Mouse (Mus musculus): ENCODE measurements around the gene Tbxas1.

The Tbxas1 gene

GRCm38 (mm10) chr6:38860301-38860700 is 14.9 kb upstream of the Tbxas1 start:
- DNase-seq, result no peak

DNA sequence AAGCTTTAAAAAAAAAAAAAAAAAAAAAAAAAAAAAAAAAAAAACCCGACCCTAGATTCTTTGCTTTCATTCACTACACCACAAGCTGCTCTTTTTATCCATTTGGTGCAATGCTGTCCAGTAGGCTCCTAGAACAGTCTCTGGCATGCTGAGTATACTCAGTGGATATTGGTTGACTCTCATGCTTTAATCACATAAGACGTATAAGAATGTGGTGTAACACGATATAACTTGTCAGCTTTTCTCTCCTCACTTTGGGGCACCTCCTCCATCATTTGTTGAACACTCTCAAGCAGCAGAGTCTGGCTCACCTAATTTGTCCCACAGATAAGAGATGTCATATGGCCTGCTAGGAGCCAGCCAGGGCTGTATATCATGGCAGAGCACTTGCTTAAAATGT is 11.6 kb upstream of the Tbxas1 start:
- DNase-seq, result no peak

GRCm38 (mm10) chr6:38865805-38866204 is 9.4 kb upstream of the Tbxas1 start:
- DNase-seq, result no peak

GRCm38 (mm10) chr6:38866357-38866756 is 8.8 kb upstream of the Tbxas1 start:
- peak; percentile 47 to 76 for DNase-seq

DNA sequence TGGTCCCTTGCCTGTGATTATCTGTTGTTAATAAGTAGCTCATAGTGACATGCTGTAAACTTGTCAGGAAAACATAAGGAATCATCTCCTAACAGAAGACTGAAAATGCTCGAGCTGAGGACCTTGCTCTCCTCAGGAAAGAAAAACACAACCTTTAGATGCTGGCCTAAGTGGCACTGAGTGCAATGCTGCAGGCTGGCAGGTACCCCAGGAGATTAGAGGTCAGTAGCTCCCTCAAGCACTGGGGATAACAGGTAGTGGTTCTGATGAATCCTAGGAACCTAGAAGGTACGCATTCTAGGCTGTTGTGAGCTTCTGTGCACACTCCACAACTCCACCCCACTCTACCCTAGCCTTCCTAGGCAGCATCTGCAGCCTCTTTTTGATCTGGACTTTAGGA is 8.4 kb upstream of the Tbxas1 start:
- DNase-seq, result no peak

DNA sequence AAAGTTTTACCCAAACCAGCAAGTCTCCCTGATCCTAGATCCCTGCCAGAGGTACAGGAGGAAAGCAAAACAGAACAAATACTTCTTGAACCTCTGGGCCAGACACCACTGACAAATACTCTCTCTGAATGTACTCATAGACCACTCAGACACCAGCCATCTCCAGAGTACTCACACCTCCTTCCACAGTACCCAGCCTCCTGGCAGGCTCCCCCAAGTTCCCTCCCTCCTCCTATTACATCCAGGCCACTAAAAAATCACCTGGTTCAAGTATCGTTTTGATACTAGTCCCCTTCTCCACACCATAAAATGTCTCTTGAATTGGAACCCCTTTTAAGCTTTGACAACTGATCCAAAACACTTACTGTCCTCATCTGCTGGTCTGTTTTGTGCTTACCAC is 7.9 kb upstream of the Tbxas1 start:
- no peak for DNase-seq

DNA sequence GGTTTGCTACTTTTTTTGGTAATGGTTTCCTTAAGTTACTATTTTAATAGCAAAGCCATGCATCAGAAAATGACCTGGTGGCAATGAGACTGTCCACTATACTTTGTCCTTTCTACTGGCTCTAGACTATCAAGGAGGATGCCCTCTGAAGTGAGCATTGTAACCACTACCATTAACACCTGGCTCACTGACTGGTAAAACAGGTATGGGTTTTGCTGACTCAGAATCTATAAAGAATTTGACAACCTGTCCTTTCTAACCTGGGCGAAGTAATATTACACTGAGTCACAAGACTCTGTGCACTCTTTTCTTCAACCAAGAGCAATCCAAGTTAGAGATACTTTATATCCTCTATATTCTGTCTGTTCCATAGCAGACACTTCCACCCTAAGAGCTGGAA is 6.2 kb upstream of the Tbxas1 start:
- DNase-seq, result no peak

- no peak for DNase-seq
Measured at GRCm38 (mm10) chr6:38870070-38870469, 5.1 kb upstream of the Tbxas1 start.

DNA sequence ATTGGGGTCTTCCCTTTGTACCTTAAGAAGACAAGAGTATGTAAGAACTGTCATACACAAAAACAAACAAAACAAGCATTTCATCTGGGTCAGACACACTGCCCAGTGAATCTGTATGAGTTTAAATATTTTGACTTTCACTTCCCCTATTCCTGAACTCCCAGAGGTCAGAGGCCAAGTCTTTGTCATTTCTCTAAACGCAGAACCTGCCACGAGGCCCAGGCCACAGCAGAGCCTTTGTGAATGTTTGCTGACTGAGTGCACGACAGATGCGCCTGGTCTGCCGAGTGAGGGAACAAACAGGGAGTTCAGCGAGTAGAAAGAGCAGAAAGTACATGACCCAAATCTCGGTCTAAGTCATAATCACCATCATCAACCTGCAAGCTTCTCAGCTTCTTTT is 4.2 kb upstream of the Tbxas1 start:
- DNase-seq, result peak; percentile 38 to 54

DNA sequence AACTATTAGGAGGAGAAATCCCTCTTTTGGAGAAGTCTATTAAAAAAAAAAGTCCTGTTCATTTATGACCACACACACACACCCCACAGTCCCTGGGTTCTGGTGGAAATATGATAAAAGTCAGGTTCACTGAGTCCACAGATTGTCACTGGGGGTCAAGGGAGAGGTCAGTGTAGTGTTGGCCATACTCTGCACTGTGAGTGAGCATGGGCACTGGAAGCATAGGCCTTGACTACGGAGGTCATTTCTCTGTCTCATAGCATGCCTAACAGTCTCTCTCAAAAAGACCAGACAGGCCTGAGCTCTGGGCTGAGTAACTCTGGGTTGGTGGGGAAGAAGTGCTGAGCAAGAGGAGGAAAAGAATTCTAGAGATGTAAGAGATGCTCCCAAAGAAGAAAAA is 1.9 kb upstream of the Tbxas1 start:
- no peak for DNase-seq

DNA sequence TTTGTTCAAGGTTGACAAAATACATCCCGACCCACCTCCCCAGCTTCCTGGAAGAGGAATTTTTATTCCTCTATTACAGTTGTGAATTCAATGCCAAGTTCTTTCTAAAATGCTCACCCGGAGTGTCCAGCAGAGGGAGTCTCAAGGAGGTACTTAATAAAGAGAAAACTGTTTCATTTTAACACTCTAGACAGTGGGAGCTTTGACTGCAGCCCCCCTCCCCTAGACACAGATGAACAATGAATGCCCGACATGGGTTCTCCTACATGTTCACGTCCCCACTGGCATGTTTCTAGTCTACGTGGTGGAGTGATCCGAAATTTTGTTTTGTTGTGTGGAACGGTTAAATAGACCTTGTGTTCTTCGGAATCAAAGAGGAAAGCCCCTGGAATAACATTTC is 1.2 kb upstream of the Tbxas1 start:
- peak; percentile 64 to 83 for DNase-seq

DNA sequence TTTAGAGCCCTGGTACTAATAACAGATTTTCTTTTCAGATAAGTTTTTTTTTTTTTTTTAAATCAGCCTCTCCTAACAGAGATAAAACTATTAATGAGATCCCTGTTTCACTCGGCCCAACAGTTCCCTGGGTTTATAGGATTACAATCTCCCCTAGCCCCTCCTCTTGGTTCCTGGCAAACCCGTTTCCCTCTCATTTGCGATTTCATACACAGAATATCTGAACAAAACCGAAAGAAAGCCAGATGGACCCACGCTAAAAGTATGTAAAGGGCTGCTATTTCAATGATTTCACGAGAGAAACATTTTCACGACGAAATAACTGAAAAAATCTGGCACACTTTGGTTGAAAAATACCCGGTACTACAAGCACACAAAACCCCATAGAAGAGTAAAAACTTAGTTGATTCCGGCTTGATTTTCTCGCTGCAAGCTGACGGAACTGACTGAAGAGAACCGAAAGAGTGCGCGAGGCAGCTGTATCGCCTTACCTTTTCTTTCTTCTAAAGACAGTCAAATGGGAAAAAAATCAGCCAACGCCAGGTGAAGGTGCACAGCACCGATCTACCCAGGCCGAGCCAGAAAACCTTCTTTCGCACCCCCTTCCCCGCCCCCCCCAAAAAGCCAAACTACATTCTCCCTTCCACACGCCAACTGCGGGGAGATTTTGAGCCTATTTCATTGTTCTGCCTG is 493 bp upstream of the Tbxas1 start:
- DNase-seq, result peak in 1 of 2 experiments; percentile 32

- DNase-seq, result peak; percentile 79 to 94
Measured at GRCm38 (mm10) chr6:38876071-38876911, 1.1 kb downstream of the Tbxas1 start, which contains the start of gene Hipk2. Gene Hipk2, minus strand, starts transcription at chr6:38876165.

DNA sequence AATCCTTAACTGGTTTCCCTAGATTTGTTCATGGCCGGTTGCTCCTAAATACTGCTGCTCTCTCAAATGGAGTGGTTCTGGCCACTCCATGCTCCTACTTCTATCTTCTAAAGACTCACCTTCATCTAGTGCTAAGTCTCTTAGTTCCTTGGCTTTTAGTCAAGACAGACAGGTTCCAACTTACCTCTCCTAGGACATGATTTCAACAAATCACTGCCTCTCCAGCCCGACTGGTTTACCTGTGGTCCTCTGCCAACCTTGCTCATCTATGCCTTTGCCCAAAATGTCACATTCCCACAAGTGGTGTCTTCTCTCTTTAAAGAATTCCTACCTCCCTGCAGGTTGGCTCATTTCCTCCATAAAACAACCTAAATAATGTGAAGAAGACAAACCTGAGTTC is 2.5 kb downstream of the Tbxas1 start:
- no peak for DNase-seq

- peak; percentile 45 to 60 for DNase-seq
Measured at GRCm38 (mm10) chr6:38881468-38881867, 6.3 kb downstream of the Tbxas1 start.

DNA sequence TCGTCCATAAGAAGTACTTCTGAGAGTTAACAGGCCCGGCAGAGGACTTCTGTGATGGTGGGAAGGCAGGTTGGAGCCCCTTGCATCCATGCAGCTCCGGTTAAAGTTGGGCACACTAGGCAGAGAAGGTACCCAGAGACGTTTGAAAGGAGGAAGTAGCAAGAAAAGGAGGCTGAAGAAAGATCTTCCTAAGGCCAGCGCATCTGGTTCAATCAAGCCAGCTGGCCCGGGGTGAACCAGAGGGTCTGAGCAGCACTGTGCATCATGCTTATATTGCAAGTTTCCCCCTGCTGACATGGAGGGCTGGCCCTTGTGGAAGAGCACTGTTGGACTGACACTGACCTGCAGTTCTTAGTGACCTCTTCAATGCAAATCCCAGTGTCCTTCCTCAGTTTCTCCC is 6.8 kb downstream of the Tbxas1 start:
- DNase-seq, result no peak

- no peak for DNase-seq
Measured at GRCm38 (mm10) chr6:38882728-38883171, 7.5 kb downstream of the Tbxas1 start.

- no peak for DNase-seq
Measured at GRCm38 (mm10) chr6:38884482-38884881, 9.3 kb downstream of the Tbxas1 start.

GRCm38 (mm10) chr6:38885132-38885531 is 9.9 kb downstream of the Tbxas1 start:
- DNase-seq, result no peak

GRCm38 (mm10) chr6:38887436-38887835 is 12.2 kb downstream of the Tbxas1 start:
- DNase-seq, result no peak

- no peak for DNase-seq
Measured at GRCm38 (mm10) chr6:38889156-38889555, 14.0 kb downstream of the Tbxas1 start.

GRCm38 (mm10) chr6:38892017-38892416 is 16.8 kb downstream of the Tbxas1 start:
- DNase-seq, result no peak

- no peak for DNase-seq
Measured at GRCm38 (mm10) chr6:38893615-38894014, 18.4 kb downstream of the Tbxas1 start.

DNA sequence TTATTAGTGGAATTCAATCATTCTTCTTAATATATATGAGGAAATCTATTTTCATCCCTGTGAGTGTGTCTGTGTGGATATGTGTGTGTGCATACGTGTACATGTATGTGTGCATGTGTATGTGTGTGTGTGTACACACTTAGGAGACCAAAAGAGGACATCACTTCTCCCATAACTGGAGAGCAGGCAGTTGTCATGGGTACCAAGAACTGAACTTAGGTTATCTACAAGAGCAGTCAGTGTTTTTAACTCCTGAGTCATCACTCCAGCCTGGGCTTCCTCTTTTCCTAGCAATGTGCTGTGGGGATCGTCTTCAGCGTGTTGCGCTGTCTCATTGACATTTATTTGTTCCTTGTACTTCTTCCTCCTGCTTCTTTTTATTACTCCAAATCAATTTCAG is 24.9 kb downstream of the Tbxas1 start:
- no peak for DNase-seq
